Mouse (Mus musculus) lung, embryonic 14.5 days (tissue): ENCODE data around the gene Gm20388. TPM values are rescaled to one million over a fixed set of nuclear protein-coding genes. Genes with fewer than 3 reads are reported as not detected.

Experiments used
- ATAC-seq: fragments of 200-750 bp; cut with Nextera tagmentation; 2 replicates; pipeline ENCODE4 v1.8.0; 2017; ENCODE audit warnings: mild to moderate bottlenecking, moderate TSS enrichment, moderate library complexity; ENCODE audit not compliant: insufficient read depth
- DNase-seq: peaks from one replicate; pipeline ENCODE4 v3.0.0-alpha.2; 2015
- H3K27ac ChIP-seq: fragments of 300-500 bp; sonication (generic); 2 replicates; pipeline ENCODE4 v1.5.1; 2014; ENCODE audit warnings: low read depth, mild to moderate bottlenecking, moderate library complexity
- H3K27me3 ChIP-seq: fragments of 300-500 bp; sonication (generic); 2 replicates; pipeline ENCODE4 v1.6.1; 2014; ENCODE audit warnings: low read length, control low read depth; ENCODE audit not compliant: insufficient read depth
- H3K36me3 ChIP-seq: fragments of 300-500 bp; sonication (generic); 2 replicates; pipeline ENCODE4 v1.6.1; 2014; ENCODE audit warnings: control low read depth; ENCODE audit not compliant: insufficient read depth
- H3K4me1 ChIP-seq: fragments of 300-500 bp; sonication (generic); 2 replicates; pipeline ENCODE4 v1.6.1; 2014; ENCODE audit warnings: antibody characterized with exemption, control low read depth; ENCODE audit not compliant: insufficient read depth
- H3K4me2 ChIP-seq: fragments of 300-500 bp; sonication (generic); 2 replicates; pipeline ENCODE4 v1.6.1; 2014; ENCODE audit warnings: mild to moderate bottlenecking
- H3K4me3 ChIP-seq: fragments of 300-500 bp; sonication (generic); 2 replicates; pipeline ENCODE4 v1.5.1; 2014; ENCODE audit warnings: low read depth, low read length
- H3K9ac ChIP-seq: fragments of 300-500 bp; sonication (generic); 2 replicates; pipeline ENCODE4 v1.6.1; 2014
- H3K9me3 ChIP-seq: fragments of 300-500 bp; sonication (generic); 2 replicates; pipeline ENCODE4 v1.6.1; 2016; ENCODE audit warnings: low read depth, low read length, control low read depth
- CTCF ChIP-seq: IDR thresholded peaks from 2 replicates; pipeline ENCODE4 v1.5.1; 2016; ENCODE audit warnings: antibody characterized with exemption, low read depth
- WGBS: fragments of 180-500 bp; shearing (Covaris S2); extraction: QIAGEN DNeasy Blood & Tissue Kit; methylation state at CpG from one replicate; pipeline ENCODE4 v1.1.7; 2014; 5-methylcytosine and 5-hydroxymethylcytosine counted together
- polyA plus RNA-seq: library from polyadenylated mRNA; unstranded; fragments of >200 nt; fragmentation: Nextera tagmentation; extraction: Ambion mirVana; gene quantifications from 2 replicates; pipeline ENCODE4 v1.2.1, GENCODE M21; 2014

The Gm20388 gene
- polyA plus RNA-seq, 1 experiment from 2014 or later = not detected

DNA sequence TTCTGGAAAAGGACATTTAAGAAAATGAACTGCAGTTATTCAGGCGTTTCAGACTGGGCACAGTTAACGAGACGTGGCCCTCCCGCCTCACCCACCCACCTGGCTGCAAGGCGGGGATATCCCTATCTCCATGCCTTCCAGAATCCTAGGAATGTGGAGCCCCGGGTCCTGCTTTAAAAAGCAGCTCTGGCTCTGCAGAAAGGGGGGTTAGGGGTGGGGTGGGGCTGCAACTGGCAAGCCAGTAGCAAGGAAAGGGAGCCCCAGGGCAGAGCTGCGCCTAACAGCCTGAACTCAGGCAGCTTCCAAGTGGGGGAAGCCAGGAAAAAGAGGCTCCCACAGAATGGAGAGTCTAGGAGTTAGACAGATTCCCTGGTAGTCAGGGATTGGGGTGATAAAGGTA lies 2668.6 kb downstream of the Gm20388 start:
- WGBS = 27% methylated on average over 7 of the region's 7 CpGs
- H3K27me3 ChIP-seq = no peaks in the 10 kb centered on the region

GRCm38 (mm10) chr8:122580926-122581325 lies 2670.3 kb downstream of the Gm20388 start:
- H3K27me3 ChIP-seq = no peaks in the 10 kb centered on the region
- no peak overlapping the region for H3K9ac ChIP-seq
- no peak overlapping the region for H3K4me2 ChIP-seq
- H3K36me3 ChIP-seq = no peaks in the 10 kb centered on the region
- 16% methylated on average over 15 of the region's 15 CpGs for WGBS
- ATAC-seq (no peak), DNase-seq (no peak)
- H3K4me1 ChIP-seq = peaks cover 4% of the 10 kb centered on the region
- no peak overlapping the region for H3K4me3 ChIP-seq
- no peak overlapping the region for H3K27ac ChIP-seq
- H3K9me3 ChIP-seq = no peaks in the 10 kb centered on the region
- TF ChIP-seq CTCF = no peak

More for the DNA sequence above, 2668.6 kb downstream of the Gm20388 start:
- no peak for TF ChIP-seq CTCF
- Histone ChIP-seq H3K9ac (no peak overlapping the region), H3K36me3 (peaks cover 7% of the 10 kb centered on the region; the same call in 1 of the 2 replicates), H3K4me2 (no peak overlapping the region), H3K4me1 (peaks cover 9% of the 10 kb centered on the region), H3K4me3 (no peak overlapping the region), H3K27ac (peak overlapping the region; percentile 58), H3K9me3 (no peaks in the 10 kb centered on the region)
- ATAC-seq = 0 out of 2 replicates have a peak, but pooled peaks have one; percentile 7
- peak; percentile 50 for DNase-seq

DNA sequence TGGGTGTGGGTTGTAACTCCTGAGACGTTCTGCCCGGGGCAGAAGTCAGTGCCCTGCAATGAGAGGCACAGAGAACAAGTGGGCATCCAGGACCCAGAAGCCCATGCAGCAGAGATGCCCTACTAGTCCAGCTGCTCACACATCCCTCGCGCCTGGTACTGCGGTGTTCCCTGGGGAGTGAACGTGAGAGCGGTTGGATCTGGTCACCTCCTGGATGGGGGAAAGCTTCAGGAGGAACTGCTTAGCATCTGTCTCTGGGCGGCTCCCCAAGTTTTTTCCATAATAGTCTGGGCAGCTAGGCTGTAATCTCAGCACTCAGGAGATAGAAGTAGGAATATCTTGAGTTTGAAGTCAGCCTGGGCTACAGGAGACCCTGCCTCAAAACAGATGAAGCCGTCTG lies 2674.3 kb downstream of the Gm20388 start:
- no peak for TF ChIP-seq CTCF
- WGBS = 79% methylated on average over 9 of the region's 9 CpGs

GRCm38 (mm10) chr8:122585411-122585891 lies 2674.8 kb downstream of the Gm20388 start:
- no peaks in the 10 kb centered on the region for H3K36me3 ChIP-seq
- 26% methylated on average over 14 of the region's 14 CpGs for WGBS
- no peak overlapping the region for H3K4me2 ChIP-seq
- no peak overlapping the region for H3K27ac ChIP-seq
- H3K9me3 ChIP-seq = no peaks in the 10 kb centered on the region
- DNase-seq = no peak
- ATAC-seq = no peak
- H3K27me3 ChIP-seq = no peaks in the 10 kb centered on the region
- TF ChIP-seq CTCF = no peak
- H3K4me1 ChIP-seq = no peaks in the 10 kb centered on the region
- H3K4me3 ChIP-seq = no peak overlapping the region
- no peak overlapping the region for H3K9ac ChIP-seq

More for the DNA sequence above, 2674.3 kb downstream of the Gm20388 start:
- Histone ChIP-seq H3K27me3 (no peaks in the 10 kb centered on the region), H3K27ac (no peak overlapping the region), H3K4me1 (no peaks in the 10 kb centered on the region), H3K9ac (no peak overlapping the region), H3K4me2 (no peak overlapping the region), H3K4me3 (no peak overlapping the region), H3K9me3 (no peaks in the 10 kb centered on the region), H3K36me3 (no peaks in the 10 kb centered on the region)
- DNase-seq (no peak), ATAC-seq (no peak)

DNA sequence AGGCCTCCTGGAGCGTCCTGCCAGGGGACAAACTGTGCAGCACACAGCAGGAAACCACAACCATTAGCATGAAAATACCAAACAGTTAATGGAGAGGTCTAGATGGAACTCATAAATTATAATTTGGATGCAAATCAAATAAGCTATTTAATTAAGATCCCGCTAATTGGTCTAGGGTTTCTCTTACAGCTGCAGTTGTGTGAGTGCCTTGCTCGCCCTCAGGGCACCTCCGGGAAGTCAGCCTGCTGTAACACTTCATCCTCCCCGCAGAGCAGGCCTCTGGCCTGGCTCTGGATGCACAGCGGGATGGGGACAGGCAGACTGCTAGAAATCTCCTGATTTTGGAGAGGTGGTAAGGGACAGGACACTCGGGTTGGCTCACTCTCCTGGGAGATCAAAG lies 2675.5 kb downstream of the Gm20388 start:
- Histone ChIP-seq H3K36me3 (no peaks in the 10 kb centered on the region), H3K4me3 (no peak overlapping the region), H3K27me3 (no peaks in the 10 kb centered on the region), H3K9me3 (no peaks in the 10 kb centered on the region), H3K27ac (no peak overlapping the region), H3K4me2 (no peak overlapping the region), H3K4me1 (no peaks in the 10 kb centered on the region), H3K9ac (no peak overlapping the region)
- no peak for DNase-seq
- TF ChIP-seq CTCF = no peak
- ATAC-seq = no peak
- 68% methylated on average over 7 of the region's 7 CpGs for WGBS

DNA sequence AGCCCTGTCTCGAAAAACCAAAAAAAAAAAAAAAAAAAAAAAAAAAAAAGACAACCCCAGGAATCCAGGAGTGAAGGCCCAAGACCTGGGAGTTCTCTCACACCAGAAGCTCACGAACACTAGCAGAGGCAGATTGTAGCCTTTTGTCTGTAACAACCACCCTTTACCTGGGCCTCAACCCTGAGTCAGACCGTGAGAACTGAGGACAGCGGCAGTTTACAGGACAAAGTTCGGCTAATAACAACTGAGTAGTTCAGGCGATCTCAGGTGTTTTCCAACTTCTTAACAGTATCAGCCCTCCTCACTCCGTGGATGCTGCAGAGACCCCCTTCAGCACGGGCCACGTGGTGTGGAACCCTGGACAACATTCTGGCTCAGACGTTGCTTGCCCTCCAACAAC lies 2676.1 kb downstream of the Gm20388 start:
- H3K4me2 ChIP-seq = no peak overlapping the region
- DNase-seq (no peak), ATAC-seq (no peak)
- H3K36me3 ChIP-seq = no peaks in the 10 kb centered on the region
- TF ChIP-seq CTCF = no peak
- H3K4me1 ChIP-seq = no peaks in the 10 kb centered on the region
- H3K9ac ChIP-seq = no peak overlapping the region
- WGBS = 78% methylated on average over 10 of the region's 10 CpGs
- H3K27me3 ChIP-seq = no peaks in the 10 kb centered on the region
- no peak overlapping the region for H3K27ac ChIP-seq
- no peak overlapping the region for H3K4me3 ChIP-seq
- H3K9me3 ChIP-seq = no peaks in the 10 kb centered on the region

DNA sequence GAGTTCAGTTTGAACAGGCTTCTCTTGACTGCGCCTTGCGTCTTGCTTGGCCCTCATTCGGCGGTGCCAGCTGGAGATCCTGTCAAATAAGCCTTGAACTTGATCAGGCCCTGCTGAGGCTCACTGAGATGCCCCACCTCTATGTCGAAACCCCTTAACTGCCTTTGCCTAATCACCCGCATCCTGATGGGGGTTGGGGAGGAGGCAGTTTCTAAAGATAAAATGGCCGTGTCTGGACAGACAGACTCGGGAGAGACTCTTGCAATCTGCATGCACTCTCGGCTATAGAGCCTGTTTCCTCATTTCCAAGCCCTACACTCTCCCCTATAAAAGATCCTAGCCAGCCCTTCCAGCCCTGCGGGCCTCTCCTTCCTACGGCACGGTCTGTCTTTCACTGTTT lies 2682.6 kb downstream of the Gm20388 start:
- no peak for ATAC-seq
- H3K9me3 ChIP-seq = no peaks in the 10 kb centered on the region
- no peak for DNase-seq
- H3K4me3 ChIP-seq = no peak overlapping the region
- no peak overlapping the region for H3K9ac ChIP-seq
- TF ChIP-seq CTCF = no peak
- no peak overlapping the region for H3K27ac ChIP-seq
- 0 out of 2 replicates have a peak, but pooled peaks cover 3% of the 10 kb centered on the region for H3K36me3 ChIP-seq
- H3K27me3 ChIP-seq = no peaks in the 10 kb centered on the region
- H3K4me1 ChIP-seq = no peaks in the 10 kb centered on the region
- no peak overlapping the region for H3K4me2 ChIP-seq
- 49% methylated on average over 12 of the region's 12 CpGs for WGBS
